Mouse (Mus musculus): ENCODE data around the gene Zzz3.

- TF ChIP-seq CTCF (IDR thresholded peaks at IDR 0.05; ENCODE audit: low read depth, low read length) (no peak), POLR2A (IDR thresholded peaks at IDR 0.05; ENCODE audit: insufficient read depth, low read length) (no peak)
Observed at GRCm38 (mm10) chr3:152467312-152467711, 72.0 kb downstream of the Zzz3 start.

Measured in ES-Bruce4 (cell line).